Comparison of ENCODE assay signal across 11 mouse cellular contexts in genomic region chr3:152569242-152569605, GRCm38 (mm10).
DNase-seq lines count a peak whose midpoint lies in the region; ATAC-seq and TF ChIP-seq lines count a peak whose summit lies in the region.
"Had no signal": no experiment of that assay in that cellular context is flagged by ENCODE, and none has a peak within 500 bp of the region (broad histone marks: within the 10 kb centered on the region; RNA-seq: fewer than 3 reads in every experiment).

No protein-coding gene starts in this region.

- H3K9ac ChIP-seq in hindbrain, embryonic 14.5 days: no peak overlapping the region
- no peak overlapping the region for H3K9ac ChIP-seq in embryonic facial prominence, embryonic 14.5 days (ENCODE audit: low read depth, low read length)
- no peak overlapping the region for H3K9ac ChIP-seq in kidney, postnatal 0 days (ENCODE audit: low read depth, low read length)
- H3K9ac ChIP-seq: hindbrain, embryonic 13.5 days; lung, embryonic 15.5 days had no signal

- no peak for DNase-seq in hindbrain, embryonic 10.5 days (ENCODE audit: low spot score)
- no peak for DNase-seq in hindbrain, embryonic 14.5 days (ENCODE audit: low spot score)
- DNase-seq in embryonic facial prominence, embryonic 14.5 days (ENCODE audit: low spot score): peak; percentile 26
- peak; percentile 83 for DNase-seq in kidney, postnatal 0 days (ENCODE audit: low spot score)
- peak; percentile 19 for DNase-seq in thymus, postnatal 0 days (ENCODE audit: low spot score)
- no peak for DNase-seq in urinary bladder, postnatal 25 days (ENCODE audit: low spot score)
- no peak for DNase-seq in lung, adult 18-20 months
- no peak for DNase-seq in heart, adult 8-10 months (ENCODE audit: low spot score)

- H3K27ac ChIP-seq in hindbrain, embryonic 10.5 days: peak overlapping the region; percentile 41
- no peak overlapping the region for H3K27ac ChIP-seq in hindbrain, embryonic 14.5 days
- peak overlapping the region; percentile 63 for H3K27ac ChIP-seq in embryonic facial prominence, embryonic 14.5 days (replicated peaks; ENCODE audit: low read depth, low read length)
- peak overlapping the region; percentile 73 for H3K27ac ChIP-seq in kidney, postnatal 0 days
- H3K27ac ChIP-seq: hindbrain, embryonic 13.5 days; lung, embryonic 15.5 days had no signal

- no peak for ATAC-seq in hindbrain, embryonic 14.5 days (ENCODE audit: low FRiP score)
- no peak for ATAC-seq in embryonic facial prominence, embryonic 14.5 days (ENCODE audit: low read depth)
- no peak for ATAC-seq in kidney, postnatal 0 days (replicated peaks; ENCODE audit: low FRiP score, low read depth)
- ATAC-seq: CD4-positive, CD25-positive, alpha-beta regulatory T cell, adult 4 months had no signal

- no peaks in the 10 kb centered on the region for H3K9me3 ChIP-seq in hindbrain, embryonic 10.5 days
- H3K9me3 ChIP-seq in hindbrain, embryonic 14.5 days (ENCODE audit: control insufficient read depth, low read length): no peaks in the 10 kb centered on the region
- no peaks in the 10 kb centered on the region for H3K9me3 ChIP-seq in embryonic facial prominence, embryonic 14.5 days (ENCODE audit: control insufficient read depth, low read length)
- no peaks in the 10 kb centered on the region for H3K9me3 ChIP-seq in kidney, postnatal 0 days (replicated peaks; ENCODE audit: low read length)
- H3K9me3 ChIP-seq: hindbrain, embryonic 13.5 days; lung, embryonic 15.5 days had no signal

- H3K4me3 ChIP-seq in hindbrain, embryonic 10.5 days: no peak overlapping the region
- H3K4me3 ChIP-seq in hindbrain, embryonic 14.5 days (replicated peaks; ENCODE audit: low read length): no peak overlapping the region
- H3K4me3 ChIP-seq in embryonic facial prominence, embryonic 14.5 days (ENCODE audit: low read depth, low read length): no peak overlapping the region
- H3K4me3 ChIP-seq in kidney, postnatal 0 days (replicated peaks; ENCODE audit: low read depth, low read length): no peak overlapping the region
- H3K4me3 ChIP-seq: hindbrain, embryonic 13.5 days; lung, embryonic 15.5 days had no signal

- WGBS in hindbrain, embryonic 10.5 days: 76% methylated on average over 6 of the region's 6 CpGs
- 75% methylated on average over 6 of the region's 6 CpGs for WGBS in hindbrain, embryonic 14.5 days
- 34% methylated on average over 6 of the region's 6 CpGs for WGBS in embryonic facial prominence, embryonic 14.5 days
- WGBS in kidney, postnatal 0 days: 42% methylated on average over 6 of the region's 6 CpGs

- H3K4me2 ChIP-seq in hindbrain, embryonic 14.5 days (replicated peaks): no peak overlapping the region
- H3K4me2 ChIP-seq in embryonic facial prominence, embryonic 14.5 days (ENCODE audit: low read depth, low read length): no peak overlapping the region
- H3K4me2 ChIP-seq in kidney, postnatal 0 days (ENCODE audit: low read length): no peak overlapping the region
- H3K4me2 ChIP-seq: hindbrain, embryonic 13.5 days; lung, embryonic 15.5 days had no signal

- peaks cover 9% of the 10 kb centered on the region for H3K4me1 ChIP-seq in hindbrain, embryonic 10.5 days (replicated peaks)
- H3K4me1 ChIP-seq in hindbrain, embryonic 14.5 days (replicated peaks; ENCODE audit: control insufficient read depth, insufficient read depth, low read length): no peaks in the 10 kb centered on the region
- H3K4me1 ChIP-seq in embryonic facial prominence, embryonic 14.5 days (ENCODE audit: control insufficient read depth, insufficient read depth, low read length): peaks cover 18% of the 10 kb centered on the region
- peaks cover 8% of the 10 kb centered on the region; the same call in 1 of the 2 replicates for H3K4me1 ChIP-seq in kidney, postnatal 0 days (replicated peaks; ENCODE audit: insufficient read depth, low read length)
- H3K4me1 ChIP-seq: hindbrain, embryonic 13.5 days had no signal

- no peaks in the 10 kb centered on the region for H3K27me3 ChIP-seq in hindbrain, embryonic 10.5 days (ENCODE audit: insufficient read depth, poor library complexity, severe bottlenecking)
- no peaks in the 10 kb centered on the region for H3K27me3 ChIP-seq in hindbrain, embryonic 14.5 days (ENCODE audit: control insufficient read depth, insufficient read depth, low read length)
- H3K27me3 ChIP-seq in embryonic facial prominence, embryonic 14.5 days (replicated peaks; ENCODE audit: control insufficient read depth, insufficient read depth, low read length): no peaks in the 10 kb centered on the region
- H3K27me3 ChIP-seq in kidney, postnatal 0 days (ENCODE audit: insufficient read depth, low read length): no peaks in the 10 kb centered on the region
- H3K27me3 ChIP-seq: hindbrain, embryonic 13.5 days; lung, embryonic 15.5 days had no signal

- TF ChIP-seq CTCF in kidney, postnatal 0 days (IDR thresholded peaks at IDR 0.05; ENCODE audit: low read depth): no peak

- H3K36me3 ChIP-seq in hindbrain, embryonic 10.5 days: no peaks in the 10 kb centered on the region
- no peaks in the 10 kb centered on the region for H3K36me3 ChIP-seq in hindbrain, embryonic 14.5 days (replicated peaks; ENCODE audit: control insufficient read depth, insufficient read depth)
- H3K36me3 ChIP-seq in embryonic facial prominence, embryonic 14.5 days (ENCODE audit: control insufficient read depth, insufficient read depth, low read length): no peaks in the 10 kb centered on the region
- no peaks in the 10 kb centered on the region for H3K36me3 ChIP-seq in kidney, postnatal 0 days (ENCODE audit: insufficient read depth, low read length)
- H3K36me3 ChIP-seq: hindbrain, embryonic 13.5 days; lung, embryonic 15.5 days had no signal

Comparison
In these comparisons a context has a peak if more than half of its experiments do, and no peak if none do; other contexts are left out.
1. DNase-seq: peak in embryonic facial prominence, embryonic 14.5 days (single experiment), kidney, postnatal 0 days (single experiment) and thymus, postnatal 0 days (single experiment); none in hindbrain, embryonic 10.5 days (single experiment), hindbrain, embryonic 14.5 days (single experiment), urinary bladder, postnatal 25 days (single experiment), lung, adult 18-20 months (0 of 2) and heart, adult 8-10 months (single experiment).